Mouse (Mus musculus): ENCODE measurements around the gene Fzr1.

DNA sequence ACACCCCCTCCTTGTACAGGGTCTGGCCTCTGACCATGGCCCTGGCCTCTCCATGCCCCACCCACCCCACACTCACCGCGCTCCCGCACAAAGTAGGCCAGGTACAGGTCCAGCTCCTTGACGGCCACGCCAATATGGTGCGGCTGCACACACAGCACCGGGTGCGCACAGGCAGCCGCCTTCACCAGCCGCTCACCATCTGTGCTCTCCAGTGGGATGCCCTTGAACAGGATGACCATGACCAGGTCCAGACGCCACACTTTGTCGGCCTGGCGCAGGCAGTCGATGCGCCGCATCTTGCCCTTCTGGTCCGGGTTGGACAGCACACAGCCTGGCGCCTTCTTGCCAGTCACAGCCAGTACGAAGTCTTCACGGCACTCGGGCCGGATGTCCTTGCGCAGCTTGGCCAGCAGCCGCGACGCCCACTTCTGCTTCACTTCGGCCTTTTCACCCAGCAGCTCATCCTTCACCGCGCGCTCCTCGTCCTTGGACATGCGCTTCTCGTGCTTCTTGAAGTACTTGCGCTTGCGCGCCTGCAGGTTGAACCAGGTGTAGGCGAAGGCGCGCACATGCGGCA is 42.0 kb upstream of the Fzr1 start:
- no peak for TF ChIP-seq CTCF (conservative IDR thresholded peaks at IDR 0.05 in 1 of 2, IDR thresholded peaks at IDR 0.05 in 1 of 2; ENCODE audit: low read depth in 2 of 2, low read length in 2 of 2)
- TF ChIP-seq USF1 (IDR thresholded peaks at IDR 0.05; ENCODE audit: low read depth, low read length), result no peak
- no peak for TF ChIP-seq EP300 (IDR thresholded peaks at IDR 0.05; ENCODE audit: low read length)
- no peak for TF ChIP-seq TCF12 (IDR thresholded peaks at IDR 0.05; ENCODE audit: low read depth, low read length)
- TF ChIP-seq RAD21 (IDR thresholded peaks at IDR 0.05; ENCODE audit: low read depth, low read length), result no peak
- TF ChIP-seq KAT2A (IDR thresholded peaks at IDR 0.05; ENCODE audit: insufficient replicate concordance, low read length), result no peak
- no peak for TF ChIP-seq ZNF384 (IDR thresholded peaks at IDR 0.05; ENCODE audit: low read depth, low read length)
- TF ChIP-seq NRF1 (IDR thresholded peaks at IDR 0.05; ENCODE audit: low read depth, low read length), result no peak
- TF ChIP-seq GABPA (IDR thresholded peaks at IDR 0.05; ENCODE audit: insufficient replicate concordance, low read depth, low read length), result no peak
- TF ChIP-seq USF2 (conservative IDR thresholded peaks at IDR 0.05; ENCODE audit: low read depth, low read length), result no peak
